Mouse (Mus musculus): Measurements from ENCODE around the gene Ap4b1.

- no peak for TF ChIP-seq CTCF (IDR thresholded peaks at IDR 0.05; ENCODE audit: extremely low read depth, insufficient read depth, low read length)
- no peak for TF ChIP-seq POLR2A (IDR thresholded peaks at IDR 0.05; ENCODE audit: extremely low read depth, insufficient read depth, low read length)
These were observed 49.8 kb downstream of the Ap4b1 start, which contains the start of gene Ptpn22 for GRCm38 (mm10) chr3:103858881-103859801.

All from cortical plate, adult 2 months (tissue).